Mouse (Mus musculus): Measurements from ENCODE around the gene Flt3.

The Flt3 gene

DNA sequence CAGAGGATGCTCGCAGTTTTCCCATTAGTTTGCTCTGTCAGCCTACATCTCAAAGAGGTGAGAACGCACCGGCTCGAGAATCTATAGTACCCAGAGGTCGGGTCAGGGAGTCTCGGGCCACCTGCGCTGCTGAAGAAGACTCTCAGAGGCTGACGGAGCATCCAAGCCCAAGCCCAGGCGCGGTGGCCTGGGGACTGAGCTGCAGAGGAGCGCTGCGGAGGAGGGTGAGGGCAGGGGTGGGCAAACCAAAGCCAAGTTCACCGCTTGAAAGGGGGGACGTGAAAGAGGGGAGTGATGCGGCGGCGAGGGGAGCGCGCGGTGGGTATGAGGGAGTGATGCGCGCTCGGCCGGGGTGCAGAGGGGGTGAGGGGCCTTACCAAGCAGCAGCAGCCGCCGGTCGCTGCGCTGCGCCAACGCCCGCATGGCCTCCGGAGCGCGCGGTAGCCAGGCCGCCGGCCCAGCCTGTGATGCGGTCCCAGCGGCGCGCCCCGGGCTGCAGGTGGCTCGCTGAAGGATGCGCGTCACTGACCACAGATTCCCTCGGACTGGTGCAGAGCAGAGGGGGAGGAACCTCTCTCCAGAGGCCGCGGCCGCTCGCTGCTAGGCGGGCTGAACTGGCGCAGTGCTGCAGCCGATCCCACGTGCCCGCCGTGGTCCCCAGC is at the start of gene Flt3:
Flt3 (minus strand) TSS at position 647 of the 662 bp plus-strand sequence.
- DNase-seq (ENCODE audit: extremely low read depth, low read depth), result no peak

DNA sequence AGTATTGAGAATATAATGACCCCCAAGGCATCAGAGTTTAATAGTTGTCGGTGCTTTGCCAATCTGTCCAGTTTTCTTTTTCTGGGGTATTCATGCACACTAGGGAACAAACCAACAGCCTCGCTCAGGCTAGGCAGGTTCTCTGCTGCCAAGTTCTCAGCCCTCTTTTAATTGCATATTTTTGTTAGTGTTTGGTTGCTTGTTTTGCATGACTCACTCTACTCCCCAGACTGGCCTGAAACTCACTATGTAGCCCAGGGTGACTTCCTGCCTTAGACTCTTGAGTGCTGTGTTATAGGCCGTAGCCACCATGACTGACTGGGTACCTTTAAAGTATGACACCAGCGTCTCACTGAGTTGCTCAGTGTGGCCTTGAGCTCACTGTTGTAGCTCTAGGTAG is 48.6 kb upstream of the Flt3 start:
- DNase-seq (ENCODE audit: extremely low read depth, low read depth), result no peak

DNA sequence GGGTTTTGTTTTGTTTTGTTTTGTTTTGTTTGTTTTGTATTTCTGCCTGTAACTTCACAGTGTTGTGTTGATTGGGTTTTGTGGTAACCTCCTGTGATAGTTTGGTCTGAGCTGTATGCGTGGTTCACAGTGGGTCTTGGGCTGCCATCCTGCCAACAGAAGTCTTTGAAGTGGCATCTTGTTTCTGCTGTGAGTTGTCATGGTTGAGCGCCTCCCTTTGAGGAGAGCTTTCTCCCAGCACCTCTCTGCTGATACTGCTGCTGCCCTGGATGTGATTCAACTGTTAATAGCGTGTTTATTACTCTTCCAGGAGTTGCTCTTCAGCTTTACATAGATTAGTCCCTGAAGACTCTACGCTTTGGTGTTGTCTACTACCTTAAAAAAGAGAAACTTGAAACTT is 48.2 kb upstream of the Flt3 start:
- no peak for DNase-seq (ENCODE audit: extremely low read depth, low read depth)

DNA sequence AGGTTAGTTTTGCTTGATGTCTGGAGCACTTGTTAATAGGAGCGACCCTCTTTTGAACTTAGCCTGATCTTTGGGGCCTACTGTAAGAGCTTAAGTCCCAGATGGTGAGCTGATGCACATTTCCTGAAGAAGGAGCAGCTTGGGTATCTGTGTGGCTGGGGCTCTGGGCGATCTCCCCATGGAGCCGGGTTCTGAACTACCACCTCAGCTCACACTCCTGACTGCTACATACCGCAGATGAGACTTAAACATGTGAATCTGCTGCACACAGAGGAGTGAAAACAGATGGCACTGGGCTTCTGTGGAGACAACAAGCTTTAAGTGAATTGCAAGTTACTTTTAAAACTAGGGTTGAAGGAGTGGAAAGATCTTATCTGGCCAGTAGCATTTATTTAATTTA is 45.0 kb upstream of the Flt3 start:
- DNase-seq (ENCODE audit: extremely low read depth, low read depth), result no peak

DNA sequence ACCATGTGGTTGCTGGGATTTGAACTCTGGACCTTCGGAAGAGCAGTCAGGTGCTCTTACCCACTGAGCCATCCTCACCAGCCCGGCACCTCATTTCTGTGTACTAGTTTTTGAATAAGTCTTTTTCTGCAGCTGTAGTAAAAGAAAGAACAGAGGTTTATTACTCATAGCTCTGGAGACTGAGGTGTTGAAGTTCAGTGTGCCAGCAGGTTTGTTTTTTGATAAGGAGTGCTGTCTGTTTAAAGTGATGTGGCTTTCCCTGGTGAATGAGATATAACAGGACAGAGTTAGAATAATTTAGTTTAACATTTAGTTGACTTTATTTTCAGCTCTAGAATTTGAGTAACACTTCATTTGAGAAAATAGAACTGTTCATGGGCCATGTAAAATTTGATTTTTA is 44.5 kb upstream of the Flt3 start:
- DNase-seq (ENCODE audit: extremely low read depth, low read depth), result no peak

DNA sequence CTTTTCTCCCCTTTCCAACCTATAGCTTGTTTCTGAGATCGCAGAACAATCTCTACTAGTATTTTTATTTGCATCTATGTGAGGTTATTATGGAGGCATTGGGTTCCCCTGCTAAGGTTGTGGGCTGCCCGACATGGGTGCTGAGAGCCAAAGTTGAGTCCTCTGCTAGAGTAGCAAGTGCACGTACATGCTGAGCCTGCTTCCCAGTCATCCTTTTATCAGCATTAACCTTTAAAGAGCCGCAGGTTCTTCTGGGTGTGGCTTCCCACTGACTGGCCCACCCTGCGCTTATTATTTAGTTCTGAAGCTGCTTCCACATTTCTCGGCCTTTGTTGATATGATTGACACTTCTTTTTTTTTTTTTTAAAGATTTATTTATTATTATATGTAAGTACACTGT is 44.0 kb upstream of the Flt3 start:
- DNase-seq (ENCODE audit: extremely low read depth, low read depth), result peak; percentile 63

DNA sequence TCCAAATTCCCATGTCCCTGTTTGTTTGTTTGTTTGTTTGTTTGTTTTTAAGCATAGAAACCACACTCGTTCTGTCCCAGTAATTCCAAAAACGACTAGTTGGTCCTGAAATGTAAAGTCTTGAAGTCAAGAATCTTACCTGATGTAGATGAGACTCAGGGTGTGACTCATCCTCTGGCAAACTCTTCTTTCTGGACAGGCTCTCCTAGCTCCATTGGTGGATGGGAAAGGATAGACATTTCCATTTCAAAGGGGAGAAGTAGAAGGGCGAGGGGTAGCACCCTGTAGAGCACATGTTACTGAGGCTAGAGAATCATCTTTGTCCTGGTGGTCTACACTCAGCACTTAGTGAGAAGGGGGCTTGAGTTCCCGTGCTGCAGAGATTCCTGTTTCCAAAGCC is 42.5 kb upstream of the Flt3 start:
- DNase-seq (ENCODE audit: extremely low read depth, low read depth), result no peak

DNA sequence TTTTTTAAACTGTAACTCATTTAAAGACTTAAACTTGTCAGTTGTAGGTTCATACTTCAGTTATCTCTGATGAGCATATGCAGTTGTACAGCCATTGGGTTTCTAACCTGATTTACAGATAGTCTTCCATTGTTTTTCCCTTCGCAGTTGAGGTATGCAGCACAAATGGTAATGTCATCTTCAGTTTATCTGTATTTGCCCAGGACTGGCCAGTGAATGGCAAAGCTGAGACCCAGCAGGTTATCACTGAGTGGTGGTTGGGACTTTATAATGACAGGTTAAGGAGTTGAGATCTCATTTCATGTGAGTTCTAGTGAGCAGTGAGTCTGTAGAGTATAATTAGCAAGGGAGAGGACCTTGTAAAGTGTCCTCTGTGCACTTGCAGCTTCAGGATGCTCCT is 41.7 kb upstream of the Flt3 start:
- peak; percentile 89 for DNase-seq (ENCODE audit: extremely low read depth, low read depth)

DNA sequence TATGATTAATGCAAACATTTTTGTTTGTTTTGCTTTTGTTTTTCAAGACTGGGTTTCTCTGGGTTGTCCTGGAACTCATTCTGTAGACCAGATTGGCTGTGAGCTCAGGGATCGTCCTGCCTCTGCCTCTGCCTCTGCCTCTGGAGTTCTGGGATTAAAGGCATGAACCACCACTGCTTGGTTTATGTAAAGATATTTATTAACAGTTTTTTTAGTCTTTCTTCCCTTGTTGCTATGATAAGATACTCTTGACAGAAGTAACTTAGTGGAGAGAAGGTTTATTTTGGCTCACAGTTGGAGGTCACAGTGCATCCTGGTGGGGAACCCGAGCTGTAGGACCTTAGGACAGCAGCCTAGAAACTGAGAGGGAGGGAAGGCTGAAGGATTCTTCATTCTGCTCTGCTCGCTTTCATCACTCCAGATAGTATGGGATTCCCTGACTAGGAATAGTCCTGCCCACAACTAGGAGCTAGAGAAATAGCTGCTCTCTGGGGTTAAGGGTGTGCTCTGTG is 40.8 kb upstream of the Flt3 start:
- no peak for DNase-seq (ENCODE audit: extremely low read depth, low read depth)

DNA sequence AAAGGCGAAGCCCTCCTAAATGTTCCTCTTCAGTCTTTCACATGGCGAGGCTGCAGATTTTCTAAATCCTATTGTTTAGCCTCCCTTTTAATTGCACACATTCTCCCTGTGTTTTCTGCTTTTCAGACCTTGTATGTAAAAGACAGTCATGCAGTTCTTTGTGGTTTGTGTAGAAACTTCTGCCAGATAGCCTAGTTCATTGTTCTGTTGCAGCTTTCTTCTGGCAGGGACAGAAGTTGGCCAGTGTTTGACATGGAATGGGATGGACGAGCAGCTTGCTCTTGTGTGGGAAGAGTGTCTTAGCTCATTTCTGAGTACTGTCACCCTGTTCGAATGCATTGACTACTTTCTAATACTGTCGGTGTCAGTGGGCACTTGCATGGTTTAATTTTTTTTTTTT is 36.2 kb upstream of the Flt3 start:
- no peak for DNase-seq (ENCODE audit: extremely low read depth, low read depth)

DNA sequence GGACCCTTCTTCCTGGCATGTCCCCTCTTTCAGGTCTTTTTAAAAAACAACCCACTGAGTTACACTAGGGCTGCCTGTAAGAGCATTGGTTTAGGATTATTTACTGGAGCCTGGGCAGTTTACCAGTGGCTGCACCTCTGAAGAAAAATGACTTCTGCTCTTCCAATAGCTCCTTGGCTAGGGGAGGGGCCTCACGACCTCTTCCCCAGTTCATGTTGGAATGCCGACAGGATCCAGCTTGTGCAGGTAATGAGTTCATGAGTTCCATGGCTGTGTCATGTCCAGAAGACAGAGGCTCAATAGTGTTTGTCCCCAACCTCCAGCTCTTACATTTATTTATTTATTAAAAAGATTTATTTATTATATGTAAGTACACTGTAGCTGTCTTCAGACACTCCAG is 35.5 kb upstream of the Flt3 start:
- no peak for DNase-seq (ENCODE audit: extremely low read depth, low read depth)

DNA sequence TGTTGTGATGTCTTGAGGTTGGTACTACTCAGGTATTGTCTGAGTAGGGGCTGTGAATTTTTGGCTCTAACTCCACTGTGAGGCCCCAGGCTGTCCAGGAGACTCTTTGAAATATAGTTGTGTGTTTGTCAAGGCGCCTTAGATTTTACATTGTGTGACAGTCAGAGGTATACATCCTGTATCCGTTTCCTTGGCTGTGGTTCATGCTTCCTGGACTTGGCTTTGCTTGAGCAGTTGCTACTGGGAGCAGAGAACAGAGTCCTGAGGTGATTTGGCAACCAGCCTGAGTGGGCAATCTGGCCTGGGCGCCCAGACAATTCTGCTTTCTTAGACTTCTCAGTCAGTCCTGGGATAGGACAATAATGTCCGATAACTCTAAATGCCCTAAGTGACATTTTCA is 34.9 kb upstream of the Flt3 start:
- DNase-seq (ENCODE audit: extremely low read depth, low read depth), result no peak

DNA sequence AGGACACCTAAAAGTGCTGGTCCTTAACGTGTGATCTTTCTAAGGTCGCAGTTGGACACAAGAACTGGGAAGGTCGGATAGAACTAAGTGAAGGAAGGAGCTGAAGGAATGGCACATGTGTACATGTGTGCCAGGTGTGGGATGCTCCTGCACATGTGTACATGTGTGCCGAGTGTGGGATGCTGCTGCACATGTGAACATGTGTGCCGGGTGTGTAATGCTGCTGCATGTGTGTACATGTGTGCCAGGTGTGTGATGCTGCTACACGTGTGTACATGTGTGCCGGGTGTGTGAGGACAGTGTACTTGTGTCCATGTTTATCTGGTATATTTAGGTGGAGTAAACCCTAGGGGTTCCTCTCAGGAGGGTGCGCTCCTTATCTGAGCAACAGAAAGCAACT is 32.6 kb upstream of the Flt3 start:
- no peak for DNase-seq (ENCODE audit: extremely low read depth, low read depth)

DNA sequence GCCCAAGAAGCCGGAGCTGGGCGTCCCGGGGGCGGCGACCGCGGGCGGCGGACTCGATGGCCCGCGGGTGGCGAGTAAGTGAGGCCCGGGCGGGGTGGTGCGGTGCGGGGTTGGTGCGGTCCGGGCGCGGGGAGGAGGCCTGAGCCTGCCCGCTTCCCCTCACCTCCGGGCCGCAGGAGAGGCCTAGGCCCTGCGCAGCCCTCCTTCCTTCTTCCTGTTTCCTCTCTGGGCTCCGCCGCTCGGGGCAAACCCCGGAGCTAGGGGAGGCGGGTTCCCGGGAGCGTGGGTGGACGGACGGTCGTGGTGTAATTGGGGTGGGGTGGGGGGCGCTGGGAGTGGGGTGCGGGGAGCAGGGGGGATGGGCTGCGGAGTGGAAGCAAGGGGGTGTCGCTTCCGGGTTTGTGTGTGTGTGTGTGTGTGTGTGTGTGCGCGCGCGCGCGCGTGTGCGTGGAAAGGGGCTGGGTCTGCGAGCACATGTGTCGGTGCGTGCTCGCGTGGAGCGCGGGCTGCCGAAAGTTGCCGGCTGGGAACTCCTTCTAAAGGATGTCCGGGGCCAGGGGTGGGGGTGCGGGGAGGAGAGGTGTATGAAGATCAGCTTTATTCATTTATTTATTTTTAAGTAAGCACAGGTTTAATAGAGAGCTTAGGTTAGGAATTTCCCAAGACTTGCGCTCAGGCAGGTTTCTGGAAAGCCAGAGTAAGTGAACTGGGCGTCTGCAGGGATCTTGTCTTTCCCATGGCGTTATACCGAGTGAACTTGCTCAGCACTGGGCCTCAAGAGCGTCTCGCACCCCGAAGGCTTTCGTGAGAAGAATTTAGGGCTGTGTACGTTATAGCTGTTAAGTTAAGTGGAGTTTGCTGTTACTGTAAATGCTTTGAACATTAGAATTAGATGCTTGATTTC is 30.9 kb upstream of the Flt3 start:
- no peak for DNase-seq (ENCODE audit: extremely low read depth, low read depth)

DNA sequence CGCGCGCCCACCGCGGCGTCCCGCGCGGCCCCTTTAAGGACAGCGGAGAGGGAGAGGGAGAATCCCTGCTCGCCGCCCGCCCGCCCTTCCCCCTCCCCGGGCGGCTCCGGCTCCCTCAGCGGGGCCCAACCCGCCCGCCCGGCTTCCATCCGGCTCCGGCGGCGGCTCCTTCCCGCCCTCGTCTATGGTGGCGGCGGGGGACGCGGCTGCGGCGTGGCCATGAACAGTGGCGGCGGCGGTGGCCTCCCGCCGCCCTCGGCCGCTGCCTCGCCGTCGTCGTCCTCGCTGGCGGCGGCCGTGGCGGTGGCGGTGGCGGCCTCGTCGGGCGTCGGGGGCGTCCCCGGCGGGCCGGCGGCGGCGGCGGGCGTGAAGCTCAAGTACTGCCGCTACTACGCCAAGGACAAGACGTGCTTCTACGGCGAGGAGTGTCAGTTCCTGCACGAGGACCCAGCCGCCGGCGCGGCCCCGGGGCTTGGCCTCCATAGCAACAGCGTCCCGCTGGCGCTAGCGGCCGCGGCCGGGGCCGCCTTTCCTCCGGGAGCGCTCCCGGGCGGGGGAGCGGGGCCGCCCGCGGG is 30.2 kb upstream of the Flt3 start:
- DNase-seq (ENCODE audit: extremely low read depth, low read depth), result no peak

DNA sequence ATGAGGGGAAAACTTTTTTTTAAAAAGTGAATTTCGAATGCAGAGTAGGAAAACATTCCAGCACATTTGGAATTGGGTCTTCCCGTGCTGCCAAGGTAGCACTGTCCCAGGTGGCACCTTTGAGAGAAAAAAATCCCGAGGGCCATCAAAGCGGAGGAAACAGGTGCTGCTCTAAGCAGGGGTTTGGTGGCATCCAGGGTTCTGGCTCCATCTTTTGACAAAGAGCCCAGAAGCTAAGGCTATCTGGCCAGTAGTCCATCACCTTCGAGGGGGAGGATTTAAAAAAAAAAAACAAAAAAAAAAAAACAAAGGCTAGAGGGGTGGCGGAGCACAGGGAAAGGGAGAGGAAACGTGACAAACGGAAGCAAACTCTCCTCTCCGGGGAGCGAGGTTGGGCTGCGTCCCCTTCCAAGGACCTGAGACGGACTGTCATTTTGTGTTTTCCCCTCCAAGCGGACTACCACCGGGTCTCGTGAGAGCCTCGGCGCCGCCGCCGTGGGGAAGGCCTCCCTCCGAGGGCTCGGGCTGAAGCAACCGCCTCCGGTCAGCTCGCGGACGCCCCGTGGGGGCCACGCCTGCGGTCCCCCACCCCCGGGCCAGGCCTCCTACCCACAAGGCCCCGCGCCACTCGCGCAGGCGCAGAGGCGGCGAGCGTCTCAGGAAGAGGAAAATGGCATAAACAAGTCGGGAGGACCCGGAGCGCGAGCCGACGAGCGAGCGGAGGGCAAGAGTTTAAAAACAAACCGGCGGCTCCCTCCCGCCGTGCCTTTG is 29.4 kb upstream of the Flt3 start, which contains the start of gene Pan3:
Pan3 (plus strand) TSS at position 627 of the 771 bp plus-strand sequence.
- peak; percentile 87 for DNase-seq (ENCODE audit: extremely low read depth, low read depth)

DNA sequence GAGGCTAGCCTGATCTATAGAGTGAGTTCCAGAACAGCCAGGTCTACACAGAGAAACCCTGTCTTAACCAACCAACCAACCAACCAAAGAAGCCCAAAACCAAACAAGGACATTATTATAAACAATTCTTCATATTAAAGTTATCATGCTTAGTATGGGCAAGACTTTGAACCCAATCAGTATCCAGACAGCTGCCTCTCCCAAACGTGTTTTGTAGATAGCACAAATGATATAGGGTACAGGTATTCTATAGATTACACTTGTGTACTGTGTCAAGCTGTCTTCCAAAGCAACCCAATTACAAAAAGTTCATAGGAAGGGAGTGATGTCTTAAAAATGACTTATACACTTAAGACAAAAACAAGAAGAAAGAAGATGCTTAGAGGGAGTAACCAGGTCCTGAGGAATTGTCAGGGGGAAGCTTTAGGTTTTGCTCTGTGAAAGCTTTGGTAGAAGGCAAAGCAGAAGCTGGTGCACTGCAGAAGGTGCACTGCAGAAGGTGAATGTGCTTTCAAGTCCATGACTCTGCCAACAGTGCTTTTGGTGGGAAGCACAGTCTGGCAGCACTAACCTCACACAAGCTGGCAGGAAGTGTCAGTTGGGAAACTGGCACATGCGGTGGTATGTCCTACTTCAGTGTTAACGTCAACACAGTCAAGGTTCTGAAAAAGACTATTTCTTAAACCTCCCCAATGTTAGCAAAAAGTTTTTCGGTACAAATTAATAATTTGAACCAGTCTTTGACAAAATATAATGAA is 25.9 kb upstream of the Flt3 start:
- DNase-seq (ENCODE audit: extremely low read depth, low read depth), result no peak

DNA sequence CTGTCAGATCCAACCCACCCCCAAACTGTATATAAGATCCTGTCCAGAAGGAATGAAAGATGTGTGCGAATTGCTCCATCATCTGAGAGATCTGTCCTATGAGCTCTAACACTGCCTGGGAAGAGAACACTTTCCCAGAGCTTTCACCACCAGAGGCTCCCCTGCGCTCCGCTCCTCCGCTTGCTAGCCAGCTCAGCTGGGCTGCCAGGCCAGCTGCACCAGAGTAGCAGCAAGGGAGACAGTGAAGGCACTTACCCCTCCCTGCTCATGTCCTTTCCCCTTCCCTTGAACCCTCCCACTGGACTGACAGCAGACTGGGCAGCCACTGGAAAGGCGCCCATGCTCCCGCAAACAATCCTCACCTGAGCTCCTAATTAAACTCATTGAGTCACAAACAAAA is 23.3 kb upstream of the Flt3 start:
- no peak for DNase-seq (ENCODE audit: extremely low read depth, low read depth)

DNA sequence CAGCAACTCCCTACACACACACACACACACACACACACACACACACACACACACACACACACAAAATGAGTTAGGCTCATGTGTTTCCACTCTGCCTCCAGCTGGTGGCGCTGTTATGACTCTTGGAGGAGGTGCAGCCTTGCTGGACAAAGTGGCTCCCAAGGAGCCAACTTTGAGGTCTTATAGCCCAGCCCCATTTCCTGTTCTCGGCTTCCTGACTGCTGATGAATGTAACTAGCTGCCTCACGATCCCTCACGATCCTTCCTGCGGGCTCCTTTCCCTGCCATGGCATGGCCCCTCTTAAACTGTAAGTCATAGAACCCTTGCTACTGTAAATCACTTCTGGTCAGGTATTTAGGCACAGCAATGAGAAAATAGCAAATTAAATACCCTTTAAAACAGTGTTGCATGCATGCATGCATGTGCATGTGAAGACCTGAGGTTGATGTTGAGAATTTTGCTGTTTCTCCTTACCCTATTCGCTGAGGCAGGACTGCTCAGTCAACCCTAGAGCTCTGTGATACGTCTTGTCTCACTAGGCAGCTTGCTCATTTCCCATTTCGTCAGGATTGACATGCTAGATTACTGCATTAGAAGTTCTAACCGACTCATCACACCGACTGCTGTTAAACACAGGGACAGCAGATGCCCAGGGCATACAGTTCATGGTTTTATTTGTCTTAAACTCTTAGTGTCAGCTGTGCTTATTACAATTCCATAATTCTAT is 18.3 kb upstream of the Flt3 start:
- peak; percentile 83 for DNase-seq (ENCODE audit: extremely low read depth, low read depth)

DNA sequence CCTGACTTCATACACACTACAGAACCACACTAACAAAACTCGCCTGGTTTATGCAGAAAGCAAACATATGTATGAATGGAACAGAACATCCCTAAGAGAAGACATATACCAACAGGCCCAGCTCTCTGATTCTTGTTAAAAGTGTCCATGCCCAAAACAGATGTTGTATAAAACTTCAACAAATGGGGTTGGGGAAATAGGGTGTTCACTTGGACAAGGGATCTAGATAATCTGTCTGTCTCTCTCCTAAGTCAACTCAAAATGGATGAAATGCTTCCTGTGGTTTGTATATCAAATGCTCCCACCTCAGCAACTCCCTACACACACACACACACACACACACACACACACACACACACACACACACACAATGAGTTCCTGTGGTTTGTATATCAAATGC is 17.7 kb upstream of the Flt3 start:
- no peak for DNase-seq (ENCODE audit: extremely low read depth, low read depth)
